Mouse (Mus musculus): Measurements from ENCODE around the gene Rufy3. TPM values are rescaled to one million over a fixed set of nuclear protein-coding genes. Genes with fewer than 3 reads are reported as not detected.
A peak's percentile ranks its signal among the peaks of the same experiment; 100 is the strongest.
"Not testable (repeated sequence)": the region's sequence is repeated elsewhere in the genome, so short reads cannot be mapped to it uniquely, and the experiment has no call there.

Gene Rufy3
- total and polyA plus RNA-seq, 3 experiments = 13.6 to 22.3 (median 17.4) TPM

DNA sequence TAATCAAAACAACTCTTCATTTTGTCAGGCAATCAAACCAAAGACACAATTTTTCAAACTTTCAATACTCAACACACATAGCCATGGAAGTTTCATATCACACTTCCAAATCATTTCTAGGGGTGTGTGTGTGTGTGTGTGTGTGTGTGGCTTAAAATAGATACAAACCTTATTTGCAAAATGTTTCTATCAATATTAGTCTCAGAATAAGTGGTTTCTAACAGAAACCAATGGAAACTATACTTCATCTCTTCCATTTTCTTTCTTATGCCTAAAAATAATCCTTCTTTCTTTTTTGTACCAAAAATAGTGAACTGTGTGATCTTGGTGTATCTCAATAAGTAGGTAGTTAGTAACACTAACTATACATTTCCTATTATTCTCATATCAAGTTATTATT is 24.0 kb upstream of the Rufy3 start:
- in situ Hi-C loops (cut with MboI; ENCODE audit: low pct_ligation_motif_present, low pct_unique_long_range_greater_than_20kb, low sequenced_read_pairs) (no loop called here), dilution Hi-C loops (cut with MboI; ENCODE audit: extremely low pct_ligation_motif_present, extremely low pct_unique_long_range_greater_than_20kb, low sequenced_read_pairs) (no loop called here)
- H3K79me2 ChIP-seq (replicated peaks; ENCODE audit: control insufficient read depth, extremely low read depth, insufficient read depth, poor library complexity, severe bottlenecking) = no peaks in the 10 kb centered on the region
- 0 out of 2 replicates have a peak overlapping the region, but pooled peaks have one; percentile 39 for H3K9ac ChIP-seq (ENCODE audit: insufficient read depth, low read depth)
- DNase-seq (ENCODE audit: extremely low read depth) = no peak
- no peak overlapping the region for H3K27ac ChIP-seq (ENCODE audit: insufficient read depth, low read depth)
- H3K9me3 ChIP-seq (replicated peaks; ENCODE audit: low read length) = no peaks in the 10 kb centered on the region
- H3K4me2 ChIP-seq (ENCODE audit: insufficient read depth, low read depth, poor library complexity, severe bottlenecking) = peak overlapping the region; percentile 84; the same call in 1 of the 2 replicates
- peaks cover 0 to 3% of the 10 kb centered on the region in 2 experiments for H3K36me3 ChIP-seq (replicated peaks in 1 of 2; ENCODE audit: control insufficient read depth in 1 of 2, insufficient read depth in 1 of 2, low read length in 1 of 2)
- no peaks in the 10 kb centered on the region for H3K27me3 ChIP-seq (replicated peaks)
- TF ChIP-seq TCF12 (IDR thresholded peaks at IDR 0.05; ENCODE audit: low read depth, low read length) (0 out of 2 replicates have a peak, but pooled peaks have one; percentile 25), MXI1 (IDR thresholded peaks at IDR 0.05; ENCODE audit: low read depth, low read length) (no peak), RAD21 (IDR thresholded peaks at IDR 0.05; ENCODE audit: low read depth, low read length) (no peak), ZKSCAN1 (IDR thresholded peaks at IDR 0.05; ENCODE audit: borderline replicate concordance, low read depth, low read length) (no peak), JUND (conservative IDR thresholded peaks at IDR 0.05; ENCODE audit: low read depth, low read length) (peak; percentile 55; the same call in 1 of the 2 replicates), ETS1 (conservative IDR thresholded peaks at IDR 0.05; ENCODE audit: low read depth, low read length) (peak; percentile 58; the same call in 1 of the 2 replicates), IRF4 (IDR thresholded peaks at IDR 0.05; ENCODE audit: low read depth, low read length) (peak; percentile 57; the same call in 1 of the 2 replicates), SMC3 (IDR thresholded peaks at IDR 0.05; ENCODE audit: low read depth, low read length) (no peak), JUN (IDR thresholded peaks at IDR 0.05; ENCODE audit: insufficient read depth, low read depth, low read length) (peak; percentile 39; the same call in 1 of the 2 replicates), ZMIZ1 (IDR thresholded peaks at IDR 0.05; ENCODE audit: low read depth, low read length) (no peak), NRF1 (IDR thresholded peaks at IDR 0.05; ENCODE audit: low read depth, low read length) (no peak), TBP (conservative IDR thresholded peaks at IDR 0.05; ENCODE audit: low read depth, low read length) (no peak), BHLHE40 (IDR thresholded peaks at IDR 0.05; ENCODE audit: low read depth, low read length) (peak; percentile 37; the same call in 1 of the 2 replicates), MYC (IDR thresholded peaks at IDR 0.05; ENCODE audit: low read depth, low read length) (no peak), E2F4 (IDR thresholded peaks at IDR 0.05; ENCODE audit: insufficient replicate concordance, low read depth, low read length) (no peak), USF2 (conservative IDR thresholded peaks at IDR 0.05; ENCODE audit: low read depth, low read length) (no peak), MEF2A (IDR thresholded peaks at IDR 0.05; ENCODE audit: borderline replicate concordance, low read depth, low read length) (peak; percentile 96), EP300 (IDR thresholded peaks at IDR 0.05; ENCODE audit: low read length) (peak; percentile 71)
- peaks cover 10 to 55% of the 10 kb centered on the region in 2 experiments for H3K4me1 ChIP-seq (ENCODE audit: control insufficient read depth in 1 of 2, insufficient read depth in 2 of 2)
- H3K4me3 ChIP-seq (replicated peaks in 1 of 3; ENCODE audit: low read depth in 2 of 3, low read length in 2 of 3, poor library complexity in 1 of 3) = no peak overlapping the region

DNA sequence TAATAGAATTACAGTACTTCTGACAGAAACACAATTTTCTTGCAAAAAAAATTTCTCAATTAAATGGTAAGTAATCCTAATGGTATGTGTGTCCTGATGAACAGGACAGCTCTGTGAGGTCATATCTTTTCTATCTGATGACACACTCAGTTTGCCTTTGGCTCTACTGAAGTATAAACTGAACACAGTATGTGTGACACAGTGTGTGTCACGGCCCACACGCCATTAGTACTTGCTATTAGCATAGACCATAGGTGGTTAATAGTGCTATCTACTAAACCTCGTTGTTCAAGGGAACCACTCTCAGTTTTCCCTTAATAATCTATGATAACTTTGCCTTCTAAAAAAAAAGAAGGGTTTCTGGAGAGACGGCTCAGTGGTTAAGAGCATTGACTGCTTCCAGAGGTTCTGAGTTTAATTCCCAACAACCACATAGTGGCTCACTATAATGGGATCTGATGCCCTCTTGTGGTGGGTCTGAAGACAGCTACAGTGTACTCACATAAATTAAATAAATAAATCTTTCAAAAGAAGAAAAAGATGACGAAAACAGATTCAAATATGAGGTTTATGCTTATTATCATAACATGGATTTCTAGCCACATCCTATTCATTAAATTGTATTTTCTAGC is 22.1 kb upstream of the Rufy3 start:
- TF ChIP-seq RAD21 (IDR thresholded peaks at IDR 0.05; ENCODE audit: low read depth, low read length) = peak; percentile 83
- peak; percentile 6; the same call in 1 of the 2 replicates for TF ChIP-seq ZC3H11A (IDR thresholded peaks at IDR 0.05; ENCODE audit: low read depth, low read length)
- no peak for TF ChIP-seq BHLHE40 (IDR thresholded peaks at IDR 0.05; ENCODE audit: low read depth, low read length)
- TF ChIP-seq CHD2 (IDR thresholded peaks at IDR 0.05; ENCODE audit: low read length) = no peak
- 0 out of 2 replicates have a peak, but pooled peaks have one; percentile 3 for TF ChIP-seq JUND (conservative IDR thresholded peaks at IDR 0.05; ENCODE audit: low read depth, low read length)
- TF ChIP-seq CTCF (conservative IDR thresholded peaks at IDR 0.05 in 1 of 2, IDR thresholded peaks at IDR 0.05 in 1 of 2; ENCODE audit: low read depth in 2 of 2, low read length in 2 of 2) = peak; percentile 40 to 87; a peak in 3 of 4 replicates
- TF ChIP-seq SMC3 (IDR thresholded peaks at IDR 0.05; ENCODE audit: low read depth, low read length) = peak; percentile 90
- peak overlapping the region; percentile 51; the same call in 1 of the 2 replicates for H3K27ac ChIP-seq (ENCODE audit: insufficient read depth, low read depth)

DNA sequence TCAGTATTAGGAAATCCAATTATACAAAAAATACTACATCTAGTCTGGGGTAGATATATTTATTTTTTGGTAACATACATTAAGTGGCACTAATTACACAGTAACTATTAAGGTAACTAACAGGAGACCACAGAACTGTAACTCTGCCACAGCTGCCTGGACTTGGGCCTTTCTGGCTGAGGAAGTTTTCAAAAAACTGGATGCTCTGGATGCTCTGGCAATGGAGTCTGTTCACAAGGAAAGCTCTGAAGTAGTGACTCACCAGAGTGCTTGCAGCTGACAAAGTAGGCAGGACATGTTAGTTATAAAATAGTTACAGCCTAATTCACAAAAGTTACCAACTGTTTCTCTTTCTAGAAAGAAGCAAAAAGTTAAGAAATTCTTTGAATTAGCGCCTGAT is 20.4 kb upstream of the Rufy3 start:
- DNase-seq (ENCODE audit: extremely low read depth); H3K4me2 ChIP-seq (ENCODE audit: insufficient read depth, low read depth, poor library complexity, severe bottlenecking); H3K36me3 ChIP-seq (replicated peaks in 1 of 2; ENCODE audit: control insufficient read depth in 1 of 2, insufficient read depth in 1 of 2, low read length in 1 of 2); H3K4me3 ChIP-seq (replicated peaks in 1 of 3; ENCODE audit: low read depth in 2 of 3, low read length in 2 of 3, poor library complexity in 1 of 3); H3K79me2 ChIP-seq (replicated peaks; ENCODE audit: control insufficient read depth, extremely low read depth, insufficient read depth, poor library complexity, severe bottlenecking); H3K27ac ChIP-seq (ENCODE audit: insufficient read depth, low read depth); in situ Hi-C loops (cut with MboI; ENCODE audit: low pct_ligation_motif_present, low pct_unique_long_range_greater_than_20kb, low sequenced_read_pairs); dilution Hi-C loops (cut with MboI; ENCODE audit: extremely low pct_ligation_motif_present, extremely low pct_unique_long_range_greater_than_20kb, low sequenced_read_pairs); H3K9me3 ChIP-seq (replicated peaks; ENCODE audit: low read length); H3K9ac ChIP-seq (ENCODE audit: insufficient read depth, low read depth); H3K27me3 ChIP-seq (replicated peaks): not testable (repeated sequence)
- H3K4me1 ChIP-seq (ENCODE audit: control insufficient read depth in 1 of 2, insufficient read depth in 2 of 2) = peaks cover 0 to 33% of the 10 kb centered on the region in 2 experiments; a peak in 2 of 4 replicates

More for the DNA sequence above, 22.1 kb upstream of the Rufy3 start:
- Histone ChIP-seq H3K27me3 (replicated peaks) (no peaks in the 10 kb centered on the region), H3K4me3 (replicated peaks in 1 of 3; ENCODE audit: low read depth in 2 of 3, low read length in 2 of 3, poor library complexity in 1 of 3) (no peak overlapping the region), H3K9ac (ENCODE audit: insufficient read depth, low read depth) (peak overlapping the region; percentile 48; the same call in 1 of the 2 replicates), H3K79me2 (replicated peaks; ENCODE audit: control insufficient read depth, extremely low read depth, insufficient read depth, poor library complexity, severe bottlenecking) (no peaks in the 10 kb centered on the region), H3K9me3 (replicated peaks; ENCODE audit: low read length) (no peaks in the 10 kb centered on the region), H3K4me2 (ENCODE audit: insufficient read depth, low read depth, poor library complexity, severe bottlenecking) (peak overlapping the region; percentile 56), H3K4me1 (ENCODE audit: control insufficient read depth in 1 of 2, insufficient read depth in 2 of 2) (peaks cover 3 to 38% of the 10 kb centered on the region in 2 experiments; a peak in 3 of 4 replicates), H3K36me3 (replicated peaks in 1 of 2; ENCODE audit: control insufficient read depth in 1 of 2, insufficient read depth in 1 of 2, low read length in 1 of 2) (peaks cover 0 to 3% of the 10 kb centered on the region in 2 experiments)
- dilution Hi-C loops (cut with MboI; ENCODE audit: extremely low pct_ligation_motif_present, extremely low pct_unique_long_range_greater_than_20kb, low sequenced_read_pairs) = no loop called here
- in situ Hi-C loops (cut with MboI; ENCODE audit: low pct_ligation_motif_present, low pct_unique_long_range_greater_than_20kb, low sequenced_read_pairs) = no loop called here
- peak; percentile 70 for DNase-seq (ENCODE audit: extremely low read depth)

Data from CH12.LX (cell line).